Mouse (Mus musculus): ENCODE results near the gene Tnip3. TPM values are rescaled to one million over a fixed set of nuclear protein-coding genes. Genes with fewer than 3 reads are reported as not detected.

Tnip3 gene
- polyA plus RNA-seq, 1 experiment from 2014 or later, result not detected

Other genes starting within 250 kb of the Tnip3 start
- not detected in 2 replicates for gene C130060K24Rik, start 144.2 kb upstream of the Tnip3 start, polyA plus RNA-seq (2015; fragmentation: Nextera tagmentation; extraction: Ambion mirVana)
- 0.01 and 0.06 TPM in 2 replicates for gene Ndnf, start 146.3 kb downstream of the Tnip3 start, polyA plus RNA-seq (2015; fragmentation: Nextera tagmentation; extraction: Ambion mirVana)

Data from liver, embryonic 16.5 days (tissue).